ENCODE assay signal across 26 mouse cellular contexts in genomic region chr15:83466331-83466730, GRCm38 (mm10). TPM values are rescaled to one million over a fixed set of nuclear protein-coding genes. Genes with fewer than 3 reads are reported as not detected.
DNase-seq lines count a peak whose midpoint lies in the region; ATAC-seq and TF ChIP-seq lines count a peak whose summit lies in the region.
"Had no signal": no experiment of that assay in that cellular context is flagged by ENCODE, and none has a peak within 500 bp of the region (broad histone marks: within the 10 kb centered on the region; RNA-seq: fewer than 3 reads in every experiment).

No protein-coding gene starts in this region.

- H3K27ac ChIP-seq in heart, embryonic 10.5 days = no peak overlapping the region
- 0 out of 2 replicates have a peak overlapping the region, but pooled peaks have one; percentile 22 for H3K27ac ChIP-seq in heart, postnatal 0 days (ENCODE audit: low read depth)
- no peak overlapping the region for H3K27ac ChIP-seq in kidney, postnatal 0 days
- 0 out of 2 replicates have a peak overlapping the region, but pooled peaks have one; percentile 18 for H3K27ac ChIP-seq in MEL (ENCODE audit: control insufficient read depth, low read depth, low read length)
- H3K27ac ChIP-seq: embryonic facial prominence, embryonic 12.5 days; embryonic facial prominence, embryonic 15.5 days; hindbrain, embryonic 10.5 days; hindbrain, embryonic 13.5 days; intestine, embryonic 15.5 days had no signal

- H3K79me2 ChIP-seq in MEL (ENCODE audit: control insufficient read depth, insufficient read depth, low read length, poor library complexity) = peaks cover 22% of the 10 kb centered on the region

- TF ChIP-seq RAD21 in MEL (IDR thresholded peaks at IDR 0.05; ENCODE audit: low read depth, low read length) = no peak

- no peak for ATAC-seq in heart, postnatal 0 days (ENCODE audit: insufficient read depth, low read depth)
- ATAC-seq in kidney, postnatal 0 days (replicated peaks; ENCODE audit: low FRiP score, low read depth) = no peak
- ATAC-seq: forebrain, embryonic 14.5 days; forebrain, postnatal 0 days; hindbrain, embryonic 16.5 days; intestine, embryonic 15.5 days had no signal

- H3K4me1 ChIP-seq in heart, embryonic 10.5 days = peaks cover 24% of the 10 kb centered on the region
- peaks cover 29% of the 10 kb centered on the region for H3K4me1 ChIP-seq in heart, postnatal 0 days (ENCODE audit: control insufficient read depth, insufficient read depth)
- 0 out of 2 replicates have a peak, but pooled peaks cover 3% of the 10 kb centered on the region for H3K4me1 ChIP-seq in kidney, postnatal 0 days (replicated peaks; ENCODE audit: insufficient read depth, low read length)
- peaks cover 5 to 30% of the 10 kb centered on the region in 2 experiments for H3K4me1 ChIP-seq in MEL (ENCODE audit: control insufficient read depth in 1 of 2, insufficient read depth in 2 of 2, low read length in 2 of 2)

- DNase-seq in heart, adult 11 months = peak; percentile 91
- DNase-seq in heart, embryonic 10.5 days (ENCODE audit: low spot score) = no peak
- no peak for DNase-seq in heart, postnatal 0 days (ENCODE audit: low spot score)
- no peak for DNase-seq in heart, postnatal 25 days (ENCODE audit: low spot score)
- DNase-seq in kidney, postnatal 0 days (ENCODE audit: low spot score) = peak; percentile 75
- no peak for DNase-seq in kidney, postnatal 36 days
- DNase-seq in MEL (ENCODE audit: low read depth, low spot score) = peak; percentile 54
- DNase-seq: adrenal gland, adult 2 months; adrenal gland, postnatal 14 days; B cell, adult 2 months; cerebellum, adult 11 months; cerebellum, adult 2 months; cerebellum, adult 9-11 months; cerebellum, postnatal 25 days; forebrain, postnatal 0 days; gastrocnemius, postnatal 25 days; heart, postnatal 36 days had no signal

- no peak for TF ChIP-seq CTCF in heart, postnatal 0 days (IDR thresholded peaks at IDR 0.05; ENCODE audit: low read depth)
- TF ChIP-seq CTCF in kidney, postnatal 0 days (IDR thresholded peaks at IDR 0.05; ENCODE audit: low read depth) = no peak
- TF ChIP-seq CTCF in MEL (IDR thresholded peaks at IDR 0.05 in 2 of 3, conservative IDR thresholded peaks at IDR 0.05 in 1 of 3; ENCODE audit: control insufficient read depth in 1 of 3, insufficient read depth in 1 of 3, low read depth in 2 of 3, low read length in 3 of 3, poor library complexity in 1 of 3, severe bottlenecking in 1 of 3) = no peak

- no peak overlapping the region for H3K4me3 ChIP-seq in heart, embryonic 10.5 days
- no peak overlapping the region for H3K4me3 ChIP-seq in heart, postnatal 0 days (ENCODE audit: low read depth, low read length)
- H3K4me3 ChIP-seq in kidney, postnatal 0 days (replicated peaks; ENCODE audit: low read depth, low read length) = no peak overlapping the region
- peak overlapping the region in 1 of 2 experiments; percentile 11; a peak in 1 of 4 replicates for H3K4me3 ChIP-seq in MEL (ENCODE audit: control insufficient read depth in 1 of 2, insufficient read depth in 1 of 2, low read depth in 2 of 2, low read length in 2 of 2)
- H3K4me3 ChIP-seq: embryonic facial prominence, embryonic 12.5 days; embryonic facial prominence, embryonic 15.5 days; hindbrain, embryonic 10.5 days; hindbrain, embryonic 13.5 days; intestine, embryonic 15.5 days had no signal

- no peak for TF ChIP-seq EP300 in heart, postnatal 0 days (IDR thresholded peaks at IDR 0.05; ENCODE audit: low read depth)
- 0 out of 4 replicates have a peak, but pooled peaks of 1 of the 2 experiments have one; percentile 21 for TF ChIP-seq EP300 in MEL (IDR thresholded peaks at IDR 0.05; ENCODE audit: low read depth in 1 of 2, low read length in 2 of 2)

- intact Hi-C loops in heart, postnatal 25 days (cut with DNase I) = loop anchor here (5.0 kb wide), 1 partner anchor 54 kb away; no protein-coding TSS in a partner anchor

- H3K9ac ChIP-seq in heart, postnatal 0 days (replicated peaks; ENCODE audit: low read depth, low read length) = no peak overlapping the region
- H3K9ac ChIP-seq in kidney, postnatal 0 days (ENCODE audit: low read depth, low read length) = no peak overlapping the region
- H3K9ac ChIP-seq in MEL (ENCODE audit: control insufficient read depth, low read depth, low read length, poor library complexity, severe bottlenecking) = no peak overlapping the region
- H3K9ac ChIP-seq: embryonic facial prominence, embryonic 12.5 days; embryonic facial prominence, embryonic 15.5 days; forebrain, postnatal 0 days; hindbrain, embryonic 13.5 days; intestine, embryonic 15.5 days had no signal

- H3K9me3 ChIP-seq in heart, embryonic 10.5 days = no peaks in the 10 kb centered on the region
- no peaks in the 10 kb centered on the region for H3K9me3 ChIP-seq in heart, postnatal 0 days (replicated peaks; ENCODE audit: control insufficient read depth, low read length)
- H3K9me3 ChIP-seq in kidney, postnatal 0 days (replicated peaks; ENCODE audit: low read length) = no peaks in the 10 kb centered on the region
- no peaks in the 10 kb centered on the region for H3K9me3 ChIP-seq in MEL (replicated peaks; ENCODE audit: insufficient read depth, low read length)
- H3K9me3 ChIP-seq: embryonic facial prominence, embryonic 12.5 days; embryonic facial prominence, embryonic 15.5 days; G1E; hindbrain, embryonic 10.5 days; hindbrain, embryonic 13.5 days; intestine, embryonic 15.5 days had no signal

- 0 out of 2 replicates have a peak, but pooled peaks cover 6% of the 10 kb centered on the region for H3K27me3 ChIP-seq in heart, embryonic 10.5 days (ENCODE audit: insufficient read depth, poor library complexity, severe bottlenecking)
- no peaks in the 10 kb centered on the region for H3K27me3 ChIP-seq in heart, postnatal 0 days (ENCODE audit: control insufficient read depth, insufficient read depth, low read length)
- no peaks in the 10 kb centered on the region for H3K27me3 ChIP-seq in kidney, postnatal 0 days (ENCODE audit: insufficient read depth, low read length)
- no peaks in the 10 kb centered on the region for H3K27me3 ChIP-seq in MEL (ENCODE audit: control insufficient read depth in 1 of 2, insufficient read depth in 2 of 2, low read length in 2 of 2)
- H3K27me3 ChIP-seq: CH12.LX; embryonic facial prominence, embryonic 12.5 days; embryonic facial prominence, embryonic 15.5 days; hindbrain, embryonic 13.5 days; intestine, embryonic 15.5 days had no signal

- WGBS in heart, embryonic 10.5 days = 64% methylated on average over 4 of the region's 4 CpGs
- 68% methylated on average over 4 of the region's 4 CpGs for WGBS in heart, postnatal 0 days
- WGBS in kidney, postnatal 0 days = 23% methylated on average over 4 of the region's 4 CpGs

- no peak overlapping the region for H3K4me2 ChIP-seq in heart, postnatal 0 days (ENCODE audit: low read depth, low read length)
- H3K4me2 ChIP-seq in kidney, postnatal 0 days (ENCODE audit: low read length) = no peak overlapping the region
- H3K4me2 ChIP-seq: embryonic facial prominence, embryonic 12.5 days; embryonic facial prominence, embryonic 15.5 days; hindbrain, embryonic 13.5 days; intestine, embryonic 15.5 days had no signal

- TF ChIP-seq POLR2A in MEL (IDR thresholded peaks at IDR 0.05; ENCODE audit: control insufficient read depth in 1 of 2, insufficient read depth in 1 of 2, low read depth in 1 of 2, low read length in 2 of 2, poor library complexity in 1 of 2) = no peak

- no peaks in the 10 kb centered on the region for H3K36me3 ChIP-seq in heart, embryonic 10.5 days
- H3K36me3 ChIP-seq in heart, postnatal 0 days (replicated peaks; ENCODE audit: control insufficient read depth, insufficient read depth, low read length) = no peaks in the 10 kb centered on the region
- H3K36me3 ChIP-seq in kidney, postnatal 0 days (ENCODE audit: insufficient read depth, low read length) = no peaks in the 10 kb centered on the region
- H3K36me3 ChIP-seq in MEL (ENCODE audit: control insufficient read depth in 1 of 2, insufficient read depth in 2 of 2, low read length in 2 of 2) = peaks cover 0 to 27% of the 10 kb centered on the region in 2 experiments; a peak in 2 of 4 replicates
- H3K36me3 ChIP-seq: embryonic facial prominence, embryonic 12.5 days; embryonic facial prominence, embryonic 15.5 days; hindbrain, embryonic 10.5 days; hindbrain, embryonic 13.5 days; intestine, embryonic 15.5 days had no signal

TF ChIP-seq in MEL, 35 proteins besides CTCF, POLR2A, EP300 and RAD21:
- TF ChIP-seq TBP (IDR thresholded peaks at IDR 0.05; ENCODE audit: low read depth, low read length) (0 out of 2 replicates have a peak, but pooled peaks have one; percentile 34), GATA1 (IDR thresholded peaks at IDR 0.05; ENCODE audit: low read depth, low read length) (no peak), ZMIZ1 (IDR thresholded peaks at IDR 0.05; ENCODE audit: low read depth, low read length) (no peak)

RNA-seq across cellular contexts. Expression of gene Pacsin2, which starts 1.9 kb away (rescaled TPM):
- polyA plus RNA-seq in heart, embryonic 10.5 days (2016; fragmentation: Nextera tagmentation; extraction: Ambion mirVana) = 81.9 and 82.4 TPM in 2 replicates
- 65.0 and 78.0 TPM in 2 replicates for total RNA-seq in heart, postnatal 0 days (2014; rRNA removed; ENCODE audit: low replicate concordance)
- polyA plus RNA-seq in heart, postnatal 0 days (2015; fragmentation: Nextera tagmentation; extraction: Ambion mirVana) = 53.0 and 63.3 TPM in 2 replicates
- 100 to 1,000 TPM; 179 to 215 TPM for total RNA-seq in heart, postnatal 25 days (2021)
- polyA plus RNA-seq in kidney, postnatal 0 days (2015; fragmentation: Nextera tagmentation; extraction: Ambion mirVana) = 61.3 and 68.5 TPM in 2 replicates
- 58.7 and 64.7 TPM in 2 replicates for total RNA-seq in MEL (2012; rRNA removed)
- polyA plus RNA-seq in MEL (2012; ENCODE audit: insufficient read depth in 1 of 2, insufficient read length in 2 of 2, low read depth in 1 of 2, low replicate concordance in 2 of 2, missing spikeins in 1 of 2) = 100 to 1,000 TPM; 103 to 425 TPM

RNA-seq across cellular contexts. Expression of gene Ttll1, which starts 44.4 kb away (rescaled TPM):
- 23.9 and 24.6 TPM in 2 replicates for polyA plus RNA-seq in heart, embryonic 10.5 days (2016; fragmentation: Nextera tagmentation; extraction: Ambion mirVana)
- 5.8 and 10.7 TPM in 2 replicates for total RNA-seq in heart, postnatal 0 days (2014; rRNA removed; ENCODE audit: low replicate concordance)
- 23.2 and 25.7 TPM in 2 replicates for polyA plus RNA-seq in heart, postnatal 0 days (2015; fragmentation: Nextera tagmentation; extraction: Ambion mirVana)
- total RNA-seq in heart, postnatal 25 days (2021) = 10 to 100 TPM; 49.0 to 53.0 TPM
- 16.6 and 19.0 TPM in 2 replicates for polyA plus RNA-seq in kidney, postnatal 0 days (2015; fragmentation: Nextera tagmentation; extraction: Ambion mirVana)
- total RNA-seq in MEL (2012; rRNA removed) = 3.4 and 4.4 TPM in 2 replicates
- polyA plus RNA-seq in MEL (2012; ENCODE audit: insufficient read depth in 1 of 2, insufficient read length in 2 of 2, low read depth in 1 of 2, low replicate concordance in 2 of 2, missing spikeins in 1 of 2) = 10 to 100 TPM in 1 of 2 experiments, not detected in 1; 14.1 TPM

Comparison
In these comparisons a context has a peak if more than half of its experiments do, and no peak if none do; other contexts are left out.
1. DNase-seq: peak in heart, adult 11 months (single experiment), kidney, postnatal 0 days (single experiment) and MEL (single experiment); none in heart, embryonic 10.5 days (single experiment), heart, postnatal 0 days (single experiment), heart, postnatal 25 days (single experiment) and kidney, postnatal 36 days (0 of 2).
2. H3K27ac ChIP-seq: peak in heart, postnatal 0 days (single experiment) and MEL (single experiment); none in heart, embryonic 10.5 days (single experiment) and kidney, postnatal 0 days (single experiment).